Mouse (Mus musculus): ENCODE results near the gene Lmtk2. TPM values are rescaled to one million over a fixed set of nuclear protein-coding genes. Genes with fewer than 3 reads are reported as not detected.

Lmtk2 gene
- total and polyA plus RNA-seq, 2 experiments from 2014 or later, result 2.5 to 19.5 TPM

DNA sequence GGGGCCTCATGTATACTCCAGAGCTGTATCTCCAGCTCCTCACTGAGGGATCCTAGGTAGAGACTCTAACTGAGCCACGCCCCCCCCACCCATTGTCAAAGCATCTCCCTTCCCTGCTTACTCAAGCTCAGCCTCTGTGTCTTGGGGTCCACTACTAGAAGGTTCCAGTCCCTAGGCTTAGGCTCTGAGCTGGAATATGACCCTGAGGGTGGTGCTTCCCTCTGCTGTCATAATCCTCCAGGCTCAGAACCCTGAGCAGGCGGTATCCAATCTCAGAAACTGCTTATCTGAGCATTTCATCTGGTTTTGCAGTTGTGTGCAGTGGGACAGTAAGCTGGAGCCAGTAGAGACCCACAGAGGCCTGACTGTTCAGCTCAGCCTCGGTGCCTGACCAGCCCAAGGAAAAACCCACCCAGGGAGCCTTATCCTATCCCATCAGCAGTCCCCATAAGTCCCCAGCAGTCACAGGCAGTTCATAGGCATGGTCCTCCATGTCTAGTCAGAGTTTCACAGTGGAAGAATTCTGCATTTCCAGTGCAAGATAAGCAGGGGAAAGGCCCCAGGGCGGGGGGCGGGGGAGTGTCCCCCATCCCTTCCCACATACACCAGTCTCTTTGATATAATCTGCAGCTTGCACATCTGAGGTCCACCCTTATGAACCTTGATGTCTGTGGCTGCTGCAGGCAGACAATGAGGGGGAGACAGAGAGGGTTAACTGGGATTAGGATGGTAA is 62.0 kb downstream of the Lmtk2 start:
- Histone ChIP-seq H3K27me3 (ENCODE audit: control insufficient read depth, insufficient read depth, low read length) (no peaks in the 10 kb centered on the region), H3K9ac (replicated peaks; ENCODE audit: low read depth, low read length) (no peak overlapping the region), H3K4me2 (ENCODE audit: low read depth, low read length) (no peak overlapping the region)

DNA sequence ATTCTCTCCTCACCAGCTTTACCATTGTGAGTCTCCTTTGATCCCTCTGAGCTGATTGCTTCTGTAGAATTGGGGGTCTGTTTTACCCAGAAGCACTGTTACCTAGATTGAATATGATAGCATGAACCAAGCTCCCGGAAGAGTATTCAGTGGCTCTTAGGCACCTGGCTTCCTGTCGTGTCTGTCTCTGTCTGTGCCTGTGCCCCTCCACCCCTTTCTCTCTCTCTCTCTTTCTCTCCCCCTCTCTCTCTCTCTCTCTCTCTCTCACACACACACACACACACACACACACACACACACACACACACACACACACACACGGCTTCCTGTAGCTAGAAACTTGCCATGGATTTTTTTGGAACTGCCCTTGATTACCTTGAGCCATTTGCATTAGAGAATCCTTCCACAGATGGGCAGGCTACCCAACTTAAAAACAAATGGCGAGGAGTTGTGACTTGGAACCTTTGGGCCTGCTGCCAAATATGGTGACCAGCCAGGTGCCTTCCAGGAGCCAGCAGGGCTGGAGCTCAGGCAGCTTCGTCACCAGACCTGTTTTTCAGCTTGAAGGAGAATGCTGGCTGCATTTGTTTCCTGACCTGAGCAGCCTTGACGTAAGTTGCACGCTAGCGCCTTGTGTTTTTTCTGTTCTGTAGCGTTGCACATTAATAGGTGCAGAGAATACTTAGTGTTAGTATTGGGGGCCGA is 62.7 kb downstream of the Lmtk2 start:
- Histone ChIP-seq H3K9ac (replicated peaks; ENCODE audit: low read depth, low read length) (no peak overlapping the region), H3K4me1 (ENCODE audit: control insufficient read depth, insufficient read depth) (no peaks in the 10 kb centered on the region), H3K4me3 (ENCODE audit: low read depth, low read length) (no peak overlapping the region), H3K27ac (ENCODE audit: low read depth) (no peak overlapping the region), H3K27me3 (ENCODE audit: control insufficient read depth, insufficient read depth, low read length) (no peaks in the 10 kb centered on the region), H3K36me3 (replicated peaks; ENCODE audit: control insufficient read depth, insufficient read depth, low read length) (peaks cover 35% of the 10 kb centered on the region), H3K4me2 (ENCODE audit: low read depth, low read length) (no peak overlapping the region), H3K9me3 (replicated peaks; ENCODE audit: control insufficient read depth, low read length) (no peaks in the 10 kb centered on the region)
- WGBS, result 71% methylated on average over 10 of the region's 10 CpGs
- no peak for TF ChIP-seq CTCF (IDR thresholded peaks at IDR 0.05; ENCODE audit: low read depth)
- TF ChIP-seq EP300 (IDR thresholded peaks at IDR 0.05; ENCODE audit: low read depth), result no peak
- DNase-seq (ENCODE audit: low spot score) (no peak), ATAC-seq (ENCODE audit: insufficient read depth, low read depth) (no peak)

More for the DNA sequence above, 62.0 kb downstream of the Lmtk2 start:
- ATAC-seq (ENCODE audit: insufficient read depth, low read depth), result no peak
- Histone ChIP-seq H3K4me3 (ENCODE audit: low read depth, low read length) (no peak overlapping the region), H3K4me1 (ENCODE audit: control insufficient read depth, insufficient read depth) (no peaks in the 10 kb centered on the region), H3K27ac (ENCODE audit: low read depth) (no peak overlapping the region), H3K9me3 (replicated peaks; ENCODE audit: control insufficient read depth, low read length) (no peaks in the 10 kb centered on the region), H3K36me3 (replicated peaks; ENCODE audit: control insufficient read depth, insufficient read depth, low read length) (peaks cover 38% of the 10 kb centered on the region)
- WGBS, result 77% methylated on average over 5 of the region's 5 CpGs
- TF ChIP-seq CTCF (IDR thresholded peaks at IDR 0.05; ENCODE audit: low read depth) (no peak), EP300 (IDR thresholded peaks at IDR 0.05; ENCODE audit: low read depth) (no peak)
- DNase-seq (ENCODE audit: low spot score), result no peak

DNA sequence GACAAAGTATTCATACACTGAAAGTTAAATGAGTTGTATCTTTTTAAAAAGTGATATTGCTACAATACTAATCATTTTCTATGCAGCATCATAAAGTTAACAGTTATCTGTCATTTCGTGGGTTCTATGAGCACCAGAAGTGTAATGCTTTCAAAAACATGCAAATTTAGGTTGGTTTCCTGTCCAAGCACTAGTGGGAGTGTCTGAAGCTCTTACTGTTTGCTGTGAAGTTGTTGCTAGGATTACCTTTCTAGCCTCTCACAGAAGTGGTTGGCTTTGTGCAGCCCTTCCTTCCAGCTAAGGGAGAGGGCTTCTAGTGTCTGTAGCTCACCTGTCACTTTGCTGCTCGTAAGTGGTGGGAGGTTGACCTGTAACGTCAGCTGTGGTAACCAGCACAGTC is 65.5 kb downstream of the Lmtk2 start:
- Histone ChIP-seq H3K4me1 (ENCODE audit: control insufficient read depth, insufficient read depth) (no peaks in the 10 kb centered on the region), H3K27me3 (ENCODE audit: control insufficient read depth, insufficient read depth, low read length) (no peaks in the 10 kb centered on the region), H3K9ac (replicated peaks; ENCODE audit: low read depth, low read length) (no peak overlapping the region), H3K9me3 (replicated peaks; ENCODE audit: control insufficient read depth, low read length) (no peaks in the 10 kb centered on the region), H3K4me3 (ENCODE audit: low read depth, low read length) (no peak overlapping the region), H3K27ac (ENCODE audit: low read depth) (no peak overlapping the region), H3K4me2 (ENCODE audit: low read depth, low read length) (no peak overlapping the region), H3K36me3 (replicated peaks; ENCODE audit: control insufficient read depth, insufficient read depth, low read length) (peaks cover 43% of the 10 kb centered on the region)
- ATAC-seq (ENCODE audit: insufficient read depth, low read depth) (no peak), DNase-seq (ENCODE audit: low spot score) (no peak)
- TF ChIP-seq EP300 (IDR thresholded peaks at IDR 0.05; ENCODE audit: low read depth), result no peak
- 63% methylated on average over 3 of the region's 3 CpGs for WGBS

DNA sequence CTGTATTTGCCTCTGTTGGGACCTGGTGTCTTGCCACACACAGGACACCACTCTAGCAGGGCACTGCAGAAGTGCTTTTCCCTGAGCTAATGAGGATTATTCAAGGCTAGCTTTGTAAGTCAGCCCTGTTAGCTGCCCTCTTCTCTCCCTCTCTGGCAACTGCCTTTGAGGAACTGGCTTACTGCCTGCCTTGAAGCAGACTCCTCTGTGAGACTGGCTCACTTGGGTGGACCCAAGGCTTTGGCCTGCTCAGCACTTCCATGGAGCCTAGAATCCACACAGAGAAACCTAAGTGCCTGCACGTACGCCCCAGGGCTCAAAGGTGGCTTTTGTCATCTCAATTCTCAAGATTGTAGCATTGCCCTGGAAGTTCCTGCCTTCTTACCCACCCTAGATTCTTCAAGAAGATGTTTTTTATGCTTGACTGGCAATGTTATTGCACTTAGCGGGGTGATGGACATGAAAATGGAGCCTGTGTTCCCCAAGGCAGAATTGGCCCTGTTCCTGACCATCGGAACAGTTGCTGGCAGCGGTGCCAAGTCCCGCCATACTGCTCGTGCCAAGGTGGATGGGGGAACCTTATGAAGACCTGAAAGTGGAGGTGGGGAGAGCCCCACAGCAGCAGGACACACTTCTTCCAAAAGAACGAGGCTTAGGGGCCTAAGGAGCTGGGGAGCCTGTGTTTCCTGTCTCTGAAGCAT is 69.2 kb downstream of the Lmtk2 start:
- Histone ChIP-seq H3K9me3 (replicated peaks; ENCODE audit: control insufficient read depth, low read length) (no peaks in the 10 kb centered on the region), H3K27me3 (ENCODE audit: control insufficient read depth, insufficient read depth, low read length) (no peaks in the 10 kb centered on the region), H3K4me3 (ENCODE audit: low read depth, low read length) (no peak overlapping the region), H3K4me1 (ENCODE audit: control insufficient read depth, insufficient read depth) (no peaks in the 10 kb centered on the region), H3K27ac (ENCODE audit: low read depth) (no peak overlapping the region), H3K36me3 (replicated peaks; ENCODE audit: control insufficient read depth, insufficient read depth, low read length) (peaks cover 69% of the 10 kb centered on the region), H3K9ac (replicated peaks; ENCODE audit: low read depth, low read length) (no peak overlapping the region), H3K4me2 (ENCODE audit: low read depth, low read length) (no peak overlapping the region)
- TF ChIP-seq CTCF (IDR thresholded peaks at IDR 0.05; ENCODE audit: low read depth), result no peak
- ATAC-seq (ENCODE audit: insufficient read depth, low read depth) (no peak), DNase-seq (ENCODE audit: low spot score) (no peak)
- WGBS, result 91% methylated on average over 8 of the region's 8 CpGs

DNA sequence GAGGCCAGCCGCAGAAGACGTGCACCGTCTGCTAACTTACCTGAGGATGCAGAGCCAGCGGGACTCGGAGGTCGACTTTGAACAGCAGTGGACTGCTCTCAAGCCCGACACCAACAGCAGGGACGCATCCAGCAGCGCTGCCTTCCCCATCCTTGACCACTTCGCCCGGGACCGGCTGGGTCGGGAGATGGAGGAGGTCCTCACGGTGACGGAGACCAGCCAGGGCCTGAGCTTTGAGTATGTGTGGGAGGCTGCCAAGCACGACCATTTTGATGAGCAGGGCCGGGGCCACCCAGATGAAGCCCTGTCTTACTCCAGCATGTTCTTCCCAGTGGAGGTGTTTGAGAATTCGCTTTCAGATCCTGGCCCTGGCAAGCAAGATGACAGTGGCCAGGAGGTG is 73.4 kb downstream of the Lmtk2 start:
- Histone ChIP-seq H3K27me3 (ENCODE audit: control insufficient read depth, insufficient read depth, low read length) (no peaks in the 10 kb centered on the region), H3K4me3 (ENCODE audit: low read depth, low read length) (no peak overlapping the region), H3K9me3 (replicated peaks; ENCODE audit: control insufficient read depth, low read length) (no peaks in the 10 kb centered on the region), H3K4me1 (ENCODE audit: control insufficient read depth, insufficient read depth) (no peaks in the 10 kb centered on the region), H3K27ac (ENCODE audit: low read depth) (no peak overlapping the region), H3K36me3 (replicated peaks; ENCODE audit: control insufficient read depth, insufficient read depth, low read length) (peaks cover 77% of the 10 kb centered on the region), H3K4me2 (ENCODE audit: low read depth, low read length) (no peak overlapping the region), H3K9ac (replicated peaks; ENCODE audit: low read depth, low read length) (no peak overlapping the region)
- TF ChIP-seq CTCF (IDR thresholded peaks at IDR 0.05; ENCODE audit: low read depth) (no peak), EP300 (IDR thresholded peaks at IDR 0.05; ENCODE audit: low read depth) (no peak)
- DNase-seq (ENCODE audit: low spot score), result no peak
- 90% methylated on average over 18 of the region's 18 CpGs for WGBS
- no peak for ATAC-seq (ENCODE audit: insufficient read depth, low read depth)
